Mouse (Mus musculus) embryo, embryonic 11.5 days (tissue): ENCODE data around the gene Susd4.

ENCODE experiments used
- DNase-seq: peaks from one replicate; pipeline ENCODE4 v3.0.0-alpha.2; 2012; ENCODE audit warnings: low read depth, low spot score

Gene Susd4

GRCm38 (mm10) chr1:182861671-182862358 lies 98.2 kb downstream of the Susd4 start:
- no peak for DNase-seq

GRCm38 (mm10) chr1:182863396-182863795 lies 99.7 kb downstream of the Susd4 start:
- no peak for DNase-seq

- DNase-seq = no peak
These were observed 104.2 kb downstream of the Susd4 start for GRCm38 (mm10) chr1:182867886-182868285.

GRCm38 (mm10) chr1:182868432-182869113 lies 104.9 kb downstream of the Susd4 start:
- peak; percentile 20 for DNase-seq

GRCm38 (mm10) chr1:182869114-182869456 lies 105.4 kb downstream of the Susd4 start:
- DNase-seq = no peak

GRCm38 (mm10) chr1:182878156-182878555 lies 114.5 kb downstream of the Susd4 start:
- DNase-seq = no peak

- DNase-seq = no peak
These were observed 115.1 kb downstream of the Susd4 start for GRCm38 (mm10) chr1:182878719-182879118.

GRCm38 (mm10) chr1:182881246-182881645 lies 117.6 kb downstream of the Susd4 start:
- no peak for DNase-seq

- no peak for DNase-seq
These were observed 119.0 kb downstream of the Susd4 start for GRCm38 (mm10) chr1:182882611-182883010.

GRCm38 (mm10) chr1:182895698-182896097 lies 132.0 kb downstream of the Susd4 start:
- peak; percentile 20 for DNase-seq

GRCm38 (mm10) chr1:182897071-182897470 lies 133.4 kb downstream of the Susd4 start:
- no peak for DNase-seq

GRCm38 (mm10) chr1:182897506-182898138 lies 134.0 kb downstream of the Susd4 start:
- DNase-seq = no peak

GRCm38 (mm10) chr1:182902095-182902494 lies 138.4 kb downstream of the Susd4 start:
- no peak for DNase-seq

- no peak for DNase-seq
These were observed 139.2 kb downstream of the Susd4 start for GRCm38 (mm10) chr1:182902906-182903305.

- DNase-seq = no peak
These were observed 142.0 kb downstream of the Susd4 start for GRCm38 (mm10) chr1:182905669-182906068.

GRCm38 (mm10) chr1:182908050-182909036 lies 144.7 kb downstream of the Susd4 start:
- peak; percentile 66 for DNase-seq

GRCm38 (mm10) chr1:182909066-182909465 lies 145.4 kb downstream of the Susd4 start:
- DNase-seq = no peak

GRCm38 (mm10) chr1:182909596-182909995 lies 145.9 kb downstream of the Susd4 start:
- no peak for DNase-seq

- DNase-seq = no peak
These were observed 148.9 kb downstream of the Susd4 start for GRCm38 (mm10) chr1:182912591-182912990.

GRCm38 (mm10) chr1:182914121-182914908 lies 150.7 kb downstream of the Susd4 start:
- DNase-seq = no peak

GRCm38 (mm10) chr1:182916166-182916565 lies 152.5 kb downstream of the Susd4 start:
- DNase-seq = no peak
